Mouse (Mus musculus): Measurements from ENCODE around the gene Marcksl1.

DNA sequence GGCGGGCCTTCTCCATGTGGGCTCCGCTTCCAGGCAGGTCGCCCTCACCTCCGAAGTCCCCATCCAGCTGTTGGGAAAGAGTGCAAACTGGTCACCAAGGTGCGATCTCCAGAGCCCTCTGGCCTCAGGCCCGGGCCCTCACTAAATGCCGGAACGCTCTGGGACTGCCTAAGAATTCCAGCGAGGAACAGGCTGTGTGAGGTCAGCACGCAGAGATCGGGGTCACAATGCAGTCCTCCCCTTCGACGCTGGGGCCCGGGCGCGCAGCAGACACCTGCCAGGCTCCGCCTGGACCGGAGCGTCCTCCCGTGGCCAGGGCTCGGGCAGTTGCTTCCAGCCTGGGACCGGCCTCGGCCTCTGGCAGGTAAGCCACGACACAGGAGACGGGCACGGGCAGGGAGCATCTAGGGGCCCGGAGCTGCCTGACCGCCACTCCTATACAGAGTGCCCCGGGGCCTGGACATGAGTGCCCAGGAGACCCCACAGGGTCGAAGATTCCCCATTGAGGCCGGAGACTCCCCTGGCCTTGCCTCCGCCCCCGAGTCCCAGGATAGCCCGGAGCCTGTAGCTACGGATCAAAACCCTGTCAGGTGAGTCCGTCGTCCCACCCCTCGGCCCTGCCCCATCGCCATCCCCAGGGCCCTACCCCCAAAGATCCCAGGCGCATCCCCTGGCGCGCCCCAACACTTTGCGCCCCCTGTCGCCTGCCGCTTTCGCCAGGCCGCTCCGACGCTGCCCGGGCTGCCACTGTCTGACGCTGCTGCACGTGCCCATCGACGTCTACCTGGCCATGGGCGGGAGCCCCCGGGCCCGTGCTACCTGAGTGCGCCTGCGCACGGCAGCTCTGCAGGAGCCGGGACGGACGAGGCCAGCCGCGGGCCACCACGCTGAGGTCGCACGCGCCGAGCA is 22.2 kb upstream of the Marcksl1 start, which contains the start of the genes Tssk3 and Fam229a:
- TF ChIP-seq POLR2A (IDR thresholded peaks at IDR 0.05; ENCODE audit: control insufficient read depth, low read depth, low read length) (peak; percentile 64; the same call in 1 of the 2 replicates), CTCF (IDR thresholded peaks at IDR 0.05; ENCODE audit: control insufficient read depth, insufficient read depth, insufficient replicate concordance, low read depth, low read length) (0 out of 2 replicates have a peak, but pooled peaks have one; percentile 24)

All from testis, adult 2 months (tissue).